Mouse (Mus musculus): ENCODE measurements around the gene Ggta1. TPM values are rescaled to one million over a fixed set of nuclear protein-coding genes. Genes with fewer than 3 reads are reported as not detected.

Gene Ggta1
- polyA plus RNA-seq, 1 experiment: 3.5 TPM

- H3K36me3 ChIP-seq (ENCODE audit: control insufficient read depth, insufficient read depth, low read length): no peaks in the 10 kb centered on the region
- WGBS: 82% methylated on average over 5 of the region's 5 CpGs
- TF ChIP-seq POLR2A (IDR thresholded peaks at IDR 0.05; ENCODE audit: low read depth, low read length) (no peak), CTCF (IDR thresholded peaks at IDR 0.05; ENCODE audit: extremely low read depth, insufficient read length, insufficient replicate concordance, low read depth, low read length) (no peak)
- H3K4me3 ChIP-seq (ENCODE audit: low read depth, low read length): no peak overlapping the region
- peaks cover 11% of the 10 kb centered on the region for H3K4me1 ChIP-seq (ENCODE audit: control insufficient read depth, insufficient read depth, insufficient read length, low read length)
- no peaks in the 10 kb centered on the region for H3K27me3 ChIP-seq (ENCODE audit: control insufficient read depth, insufficient read depth, low read length)
- H3K27ac ChIP-seq (ENCODE audit: insufficient read depth, low read depth, low read length): 0 out of 2 replicates have a peak overlapping the region, but pooled peaks have one; percentile 5
These were observed 16.7 kb downstream of the Ggta1 start for GRCm38 (mm10) chr2:35446300-35446699.

DNA sequence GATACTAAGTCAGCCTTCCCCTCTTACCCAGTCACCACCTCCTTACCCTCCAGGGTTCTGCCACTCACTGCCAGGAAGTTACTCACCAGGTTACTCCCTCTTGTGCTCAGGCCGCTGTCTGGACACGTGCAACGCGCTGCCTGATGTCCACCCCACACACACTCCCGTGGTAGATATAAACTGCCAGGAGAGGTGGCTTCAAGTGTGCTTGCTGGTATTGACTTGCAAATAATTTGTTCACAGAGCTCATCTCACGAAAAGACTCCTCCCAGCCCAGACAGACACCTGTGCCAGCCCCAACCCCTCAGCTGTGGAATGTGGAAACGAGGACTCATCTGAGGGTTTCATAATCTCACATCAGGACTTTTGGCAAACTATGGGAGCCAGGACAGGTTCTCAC lies 17.4 kb downstream of the Ggta1 start:
- Histone ChIP-seq H3K36me3 (ENCODE audit: control insufficient read depth, insufficient read depth, low read length) (no peaks in the 10 kb centered on the region), H3K4me3 (ENCODE audit: low read depth, low read length) (no peak overlapping the region), H3K27ac (ENCODE audit: insufficient read depth, low read depth, low read length) (peak overlapping the region; percentile 52; the same call in 1 of the 2 replicates), H3K4me1 (ENCODE audit: control insufficient read depth, insufficient read depth, insufficient read length, low read length) (peaks cover 11% of the 10 kb centered on the region), H3K27me3 (ENCODE audit: control insufficient read depth, insufficient read depth, low read length) (no peaks in the 10 kb centered on the region)
- TF ChIP-seq CTCF (IDR thresholded peaks at IDR 0.05; ENCODE audit: extremely low read depth, insufficient read length, insufficient replicate concordance, low read depth, low read length) (no peak), POLR2A (IDR thresholded peaks at IDR 0.05; ENCODE audit: low read depth, low read length) (no peak)
- WGBS: 62% methylated on average over 7 of the region's 7 CpGs

GRCm38 (mm10) chr2:35444764-35445262 lies 18.2 kb downstream of the Ggta1 start:
- Histone ChIP-seq H3K27me3 (ENCODE audit: control insufficient read depth, insufficient read depth, low read length) (no peaks in the 10 kb centered on the region), H3K4me3 (ENCODE audit: low read depth, low read length) (peak overlapping the region; percentile 35), H3K36me3 (ENCODE audit: control insufficient read depth, insufficient read depth, low read length) (no peaks in the 10 kb centered on the region), H3K4me1 (ENCODE audit: control insufficient read depth, insufficient read depth, insufficient read length, low read length) (peaks cover 11% of the 10 kb centered on the region), H3K27ac (ENCODE audit: insufficient read depth, low read depth, low read length) (peak overlapping the region; percentile 52)
- no peak for TF ChIP-seq POLR2A (IDR thresholded peaks at IDR 0.05; ENCODE audit: low read depth, low read length)
- TF ChIP-seq CTCF (IDR thresholded peaks at IDR 0.05; ENCODE audit: extremely low read depth, insufficient read length, insufficient replicate concordance, low read depth, low read length): no peak
- WGBS: 51% methylated on average over 6 of the region's 6 CpGs

DNA sequence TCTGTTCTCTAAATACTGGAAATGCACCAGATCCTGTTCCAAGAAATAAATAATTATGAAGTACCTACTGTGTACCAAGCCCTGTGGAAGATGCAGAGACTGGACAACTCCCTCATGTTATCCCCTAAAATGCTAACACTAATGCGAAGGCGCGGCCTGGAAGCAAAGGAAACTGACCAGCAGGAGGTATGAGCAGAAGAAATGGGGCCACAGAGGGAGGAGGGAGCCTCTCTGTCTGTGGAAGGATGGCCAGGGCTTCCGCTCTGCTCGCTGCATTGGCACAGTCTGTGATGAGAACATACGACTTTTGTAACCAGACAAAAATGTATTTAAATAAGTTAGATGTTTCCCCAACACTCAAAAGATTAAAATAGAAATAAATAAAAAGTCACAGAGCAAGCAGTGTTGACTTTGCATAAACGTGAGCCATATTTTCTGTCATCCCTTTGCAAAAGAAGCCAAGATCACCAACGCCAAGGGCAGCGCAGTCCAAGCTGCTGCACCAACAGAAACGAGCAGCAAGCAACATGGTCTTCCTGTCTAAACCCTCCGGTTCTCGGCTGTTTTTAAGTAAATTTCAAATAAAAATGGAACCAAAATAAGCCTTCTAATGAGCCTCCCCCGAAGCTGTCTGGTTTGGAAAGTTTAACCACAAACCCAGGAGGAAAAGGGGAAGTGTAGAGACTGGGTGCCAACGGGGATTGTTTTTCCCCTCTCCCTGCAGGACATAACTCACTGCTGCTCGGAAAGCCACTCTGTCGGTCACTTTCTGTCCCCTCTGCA lies 18.9 kb downstream of the Ggta1 start:
- no peak for TF ChIP-seq CTCF (IDR thresholded peaks at IDR 0.05; ENCODE audit: extremely low read depth, insufficient read length, insufficient replicate concordance, low read depth, low read length)
- TF ChIP-seq POLR2A (IDR thresholded peaks at IDR 0.05; ENCODE audit: low read depth, low read length): no peak
- peaks cover 11% of the 10 kb centered on the region; the same call in 1 of the 2 replicates for H3K4me1 ChIP-seq (ENCODE audit: control insufficient read depth, insufficient read depth, insufficient read length, low read length)
- H3K36me3 ChIP-seq (ENCODE audit: control insufficient read depth, insufficient read depth, low read length): no peaks in the 10 kb centered on the region
- WGBS: 59% methylated on average over 16 of the region's 16 CpGs
- H3K4me3 ChIP-seq (ENCODE audit: low read depth, low read length): peak overlapping the region; percentile 35
- H3K27me3 ChIP-seq (ENCODE audit: control insufficient read depth, insufficient read depth, low read length): no peaks in the 10 kb centered on the region
- peak overlapping the region; percentile 52 for H3K27ac ChIP-seq (ENCODE audit: insufficient read depth, low read depth, low read length)

DNA sequence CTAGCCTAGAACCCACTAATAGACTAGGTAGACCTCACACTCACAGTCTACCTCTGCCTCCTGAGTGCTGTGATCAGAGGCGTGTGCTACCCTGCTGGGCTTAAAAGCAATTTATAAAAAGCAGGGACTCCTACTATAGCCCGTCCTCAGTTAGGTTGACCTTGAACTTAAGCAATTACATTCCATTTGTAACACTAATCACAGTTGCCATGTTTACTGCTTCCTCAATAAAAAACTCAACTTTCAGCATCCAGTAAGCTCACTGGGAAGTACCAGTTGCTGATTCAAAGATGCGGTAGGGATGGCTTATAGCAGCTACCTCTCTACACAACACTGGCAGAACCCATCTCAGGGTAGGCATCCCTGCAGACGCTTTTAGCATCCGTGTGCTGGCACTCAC lies 19.7 kb downstream of the Ggta1 start:
- Histone ChIP-seq H3K36me3 (ENCODE audit: control insufficient read depth, insufficient read depth, low read length) (no peaks in the 10 kb centered on the region), H3K4me3 (ENCODE audit: low read depth, low read length) (no peak overlapping the region), H3K27me3 (ENCODE audit: control insufficient read depth, insufficient read depth, low read length) (no peaks in the 10 kb centered on the region), H3K4me1 (ENCODE audit: control insufficient read depth, insufficient read depth, insufficient read length, low read length) (peaks cover 11% of the 10 kb centered on the region; the same call in 1 of the 2 replicates), H3K27ac (ENCODE audit: insufficient read depth, low read depth, low read length) (no peak overlapping the region)
- no peak for TF ChIP-seq CTCF (IDR thresholded peaks at IDR 0.05; ENCODE audit: extremely low read depth, insufficient read length, insufficient replicate concordance, low read depth, low read length)
- no peak for TF ChIP-seq POLR2A (IDR thresholded peaks at IDR 0.05; ENCODE audit: low read depth, low read length)
- 37% methylated on average over 5 of the region's 5 CpGs for WGBS

DNA sequence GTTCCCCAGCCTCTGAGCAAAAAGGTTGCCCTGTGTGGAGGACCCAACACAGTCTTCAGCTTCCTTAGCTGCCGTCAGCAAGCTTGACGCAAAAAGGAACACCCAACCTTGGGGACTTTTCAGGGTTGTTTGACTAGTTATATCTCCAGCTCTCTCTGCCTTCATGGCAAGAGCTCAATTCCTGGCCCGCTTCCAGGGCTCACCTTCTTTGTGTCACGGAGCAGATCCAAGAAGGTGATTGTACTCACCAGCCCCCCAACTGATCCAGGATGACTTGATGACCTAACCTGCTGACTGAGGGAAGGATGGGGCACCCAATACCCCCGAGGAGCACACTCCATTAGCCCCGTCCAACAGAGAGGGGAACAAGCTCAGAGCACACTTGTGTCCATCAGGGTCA lies 21.0 kb downstream of the Ggta1 start:
- 62% methylated on average over 6 of the region's 6 CpGs for WGBS
- TF ChIP-seq POLR2A (IDR thresholded peaks at IDR 0.05; ENCODE audit: low read depth, low read length): no peak
- no peak for TF ChIP-seq CTCF (IDR thresholded peaks at IDR 0.05; ENCODE audit: extremely low read depth, insufficient read length, insufficient replicate concordance, low read depth, low read length)
- Histone ChIP-seq H3K27me3 (ENCODE audit: control insufficient read depth, insufficient read depth, low read length) (no peaks in the 10 kb centered on the region), H3K4me1 (ENCODE audit: control insufficient read depth, insufficient read depth, insufficient read length, low read length) (0 out of 2 replicates have a peak, but pooled peaks cover 5% of the 10 kb centered on the region), H3K36me3 (ENCODE audit: control insufficient read depth, insufficient read depth, low read length) (no peaks in the 10 kb centered on the region), H3K4me3 (ENCODE audit: low read depth, low read length) (no peak overlapping the region), H3K27ac (ENCODE audit: insufficient read depth, low read depth, low read length) (no peak overlapping the region)

GRCm38 (mm10) chr2:35441419-35441818 lies 21.6 kb downstream of the Ggta1 start:
- Histone ChIP-seq H3K4me3 (ENCODE audit: low read depth, low read length) (no peak overlapping the region), H3K4me1 (ENCODE audit: control insufficient read depth, insufficient read depth, insufficient read length, low read length) (0 out of 2 replicates have a peak, but pooled peaks cover 5% of the 10 kb centered on the region), H3K27me3 (ENCODE audit: control insufficient read depth, insufficient read depth, low read length) (no peaks in the 10 kb centered on the region), H3K36me3 (ENCODE audit: control insufficient read depth, insufficient read depth, low read length) (no peaks in the 10 kb centered on the region), H3K27ac (ENCODE audit: insufficient read depth, low read depth, low read length) (no peak overlapping the region)
- WGBS: 64% methylated on average over 6 of the region's 6 CpGs
- TF ChIP-seq POLR2A (IDR thresholded peaks at IDR 0.05; ENCODE audit: low read depth, low read length) (no peak), CTCF (IDR thresholded peaks at IDR 0.05; ENCODE audit: extremely low read depth, insufficient read length, insufficient replicate concordance, low read depth, low read length) (no peak)

All from small intestine, adult 2 months (tissue).